Mouse (Mus musculus): Measurements from ENCODE around the gene Abhd2. TPM values are rescaled to one million over a fixed set of nuclear protein-coding genes. Genes with fewer than 3 reads are reported as not detected.
A peak's percentile ranks its signal among the peaks of the same experiment; 100 is the strongest.

Gene Abhd2
- total RNA-seq (2021), result 100 to 1,000 TPM; 382 to 406 TPM
- long read RNA-seq, experiment 1, full-length matches to known transcripts, result 2 of 12 reads
- long read RNA-seq, experiment 1, partial matches to known transcripts, result 1 of 12 reads
- long read RNA-seq, experiment 1, other reads (novel, unspliced or antisense), result 9 of 12 reads
- long read RNA-seq, experiment 2, full-length matches to known transcripts, result 2 of 14 reads
- long read RNA-seq, experiment 2, partial matches to known transcripts, result 1 of 14 reads
- long read RNA-seq, experiment 2, other reads (novel, unspliced or antisense), result 11 of 14 reads

GRCm38 (mm10) chr7:79272789-79273718, at the start of gene Abhd2:
Gene Abhd2, plus strand, starts transcription at chr7:79273199.
- DNase-seq (ENCODE audit: low spot score in 2 of 2), result peak; percentile 100

GRCm38 (mm10) chr7:79225477-79225876, 47.5 kb upstream of the Abhd2 start:
- no peak for DNase-seq (ENCODE audit: low spot score in 2 of 2)

GRCm38 (mm10) chr7:79226172-79226571, 46.8 kb upstream of the Abhd2 start:
- DNase-seq (ENCODE audit: low spot score in 2 of 2), result no peak

- DNase-seq (ENCODE audit: low spot score in 2 of 2), result no peak
These were observed 46.0 kb upstream of the Abhd2 start for GRCm38 (mm10) chr7:79226834-79227486.

GRCm38 (mm10) chr7:79228471-79228870, 44.5 kb upstream of the Abhd2 start:
- peak; percentile 72 to 74 for DNase-seq (ENCODE audit: low spot score in 2 of 2)

- no peak for DNase-seq (ENCODE audit: low spot score in 2 of 2)
These were observed 41.4 kb upstream of the Abhd2 start for GRCm38 (mm10) chr7:79231577-79231976.

GRCm38 (mm10) chr7:79232048-79232447, 41.0 kb upstream of the Abhd2 start:
- no peak for DNase-seq (ENCODE audit: low spot score in 2 of 2)

GRCm38 (mm10) chr7:79238741-79239140, 34.3 kb upstream of the Abhd2 start:
- no peak for DNase-seq (ENCODE audit: low spot score in 2 of 2)

- no peak for DNase-seq (ENCODE audit: low spot score in 2 of 2)
These were observed 30.9 kb upstream of the Abhd2 start for GRCm38 (mm10) chr7:79241931-79242625.

GRCm38 (mm10) chr7:79243236-79243635, 29.8 kb upstream of the Abhd2 start:
- no peak for DNase-seq (ENCODE audit: low spot score in 2 of 2)

- peak; percentile 40 to 48 for DNase-seq (ENCODE audit: low spot score in 2 of 2)
These were observed 26.8 kb upstream of the Abhd2 start for GRCm38 (mm10) chr7:79246039-79246670.

- no peak for DNase-seq (ENCODE audit: low spot score in 2 of 2)
These were observed 25.6 kb upstream of the Abhd2 start for GRCm38 (mm10) chr7:79247408-79247807.

- DNase-seq (ENCODE audit: low spot score in 2 of 2), result no peak
These were observed 25.1 kb upstream of the Abhd2 start for GRCm38 (mm10) chr7:79247881-79248389.

- no peak for DNase-seq (ENCODE audit: low spot score in 2 of 2)
These were observed 23.4 kb upstream of the Abhd2 start for GRCm38 (mm10) chr7:79249581-79249980.

- DNase-seq (ENCODE audit: low spot score in 2 of 2), result no peak
These were observed 18.6 kb upstream of the Abhd2 start for GRCm38 (mm10) chr7:79254248-79254888.

- no peak for DNase-seq (ENCODE audit: low spot score in 2 of 2)
These were observed 17.6 kb upstream of the Abhd2 start for GRCm38 (mm10) chr7:79255350-79255749.

- DNase-seq (ENCODE audit: low spot score in 2 of 2), result no peak
These were observed 17.2 kb upstream of the Abhd2 start for GRCm38 (mm10) chr7:79255752-79256151.

GRCm38 (mm10) chr7:79256716-79257115, 16.3 kb upstream of the Abhd2 start:
- DNase-seq (ENCODE audit: low spot score in 2 of 2), result no peak

GRCm38 (mm10) chr7:79258981-79259542, 13.9 kb upstream of the Abhd2 start:
- DNase-seq (ENCODE audit: low spot score in 2 of 2), result no peak

- DNase-seq (ENCODE audit: low spot score in 2 of 2), result no peak
These were observed 10.5 kb upstream of the Abhd2 start for GRCm38 (mm10) chr7:79262478-79262877.

All from adrenal gland, postnatal 4 days (tissue).